Mouse (Mus musculus): ENCODE data around the gene Kcnab1.

Kcnab1 gene

GRCm38 (mm10) chr3:65204356-65205075 lies 95.3 kb downstream of the Kcnab1 start:
- DNase-seq (ENCODE audit: low spot score in 2 of 2) = no peak

- no peak for DNase-seq (ENCODE audit: low spot score in 2 of 2)
Observed at GRCm38 (mm10) chr3:65205539-65206020, 96.4 kb downstream of the Kcnab1 start.

GRCm38 (mm10) chr3:65213725-65214124 lies 104.5 kb downstream of the Kcnab1 start:
- DNase-seq (ENCODE audit: low spot score in 2 of 2) = peak in 1 of 2 experiments; percentile 36

GRCm38 (mm10) chr3:65214635-65215034 lies 105.5 kb downstream of the Kcnab1 start:
- no peak for DNase-seq (ENCODE audit: low spot score in 2 of 2)

GRCm38 (mm10) chr3:65217673-65218579 lies 108.7 kb downstream of the Kcnab1 start:
- no peak for DNase-seq (ENCODE audit: low spot score in 2 of 2)

- no peak for DNase-seq (ENCODE audit: low spot score in 2 of 2)
Observed at GRCm38 (mm10) chr3:65220287-65220686, 111.1 kb downstream of the Kcnab1 start.

GRCm38 (mm10) chr3:65223635-65224034 lies 114.5 kb downstream of the Kcnab1 start:
- DNase-seq (ENCODE audit: low spot score in 2 of 2) = no peak

- DNase-seq (ENCODE audit: low spot score in 2 of 2) = no peak
Observed at GRCm38 (mm10) chr3:65230978-65231377, 121.8 kb downstream of the Kcnab1 start.

GRCm38 (mm10) chr3:65231419-65232090 lies 122.4 kb downstream of the Kcnab1 start:
- no peak for DNase-seq (ENCODE audit: low spot score in 2 of 2)

GRCm38 (mm10) chr3:65249023-65249422 lies 139.8 kb downstream of the Kcnab1 start:
- no peak for DNase-seq (ENCODE audit: low spot score in 2 of 2)

GRCm38 (mm10) chr3:65260521-65260920 lies 151.3 kb downstream of the Kcnab1 start:
- no peak for DNase-seq (ENCODE audit: low spot score in 2 of 2)

GRCm38 (mm10) chr3:65262506-65263422 lies 153.6 kb downstream of the Kcnab1 start:
- no peak for DNase-seq (ENCODE audit: low spot score in 2 of 2)

GRCm38 (mm10) chr3:65273317-65273716 lies 164.1 kb downstream of the Kcnab1 start:
- DNase-seq (ENCODE audit: low spot score in 2 of 2) = no peak

- DNase-seq (ENCODE audit: low spot score in 2 of 2) = no peak
Observed at GRCm38 (mm10) chr3:65277777-65278176, 168.6 kb downstream of the Kcnab1 start.

GRCm38 (mm10) chr3:65283366-65283765 lies 174.2 kb downstream of the Kcnab1 start:
- no peak for DNase-seq (ENCODE audit: low spot score in 2 of 2)

GRCm38 (mm10) chr3:65288994-65289393 lies 179.8 kb downstream of the Kcnab1 start:
- no peak for DNase-seq (ENCODE audit: low spot score in 2 of 2)

GRCm38 (mm10) chr3:65296996-65297395 lies 187.8 kb downstream of the Kcnab1 start:
- DNase-seq (ENCODE audit: low spot score in 2 of 2) = no peak

- peak in 1 of 2 experiments; percentile 13 for DNase-seq (ENCODE audit: low spot score in 2 of 2)
Observed at GRCm38 (mm10) chr3:65299205-65299604, 190.0 kb downstream of the Kcnab1 start.

- no peak for DNase-seq (ENCODE audit: low spot score in 2 of 2)
Observed at GRCm38 (mm10) chr3:65301531-65301930, 192.3 kb downstream of the Kcnab1 start.

- DNase-seq (ENCODE audit: low spot score in 2 of 2) = no peak
Observed at GRCm38 (mm10) chr3:65302559-65302958, 193.4 kb downstream of the Kcnab1 start.

- no peak for DNase-seq (ENCODE audit: low spot score in 2 of 2)
Observed at GRCm38 (mm10) chr3:65315837-65316236, 206.7 kb downstream of the Kcnab1 start.

Measured in cerebellum, postnatal 4 days (tissue).